Mouse (Mus musculus): Measurements from ENCODE around the gene Serpind1.

Serpind1 gene

GRCm38 (mm10) chr16:17331116-17331515, at the start of gene Serpind1:
Serpind1 (plus strand) TSS chr16:17331371.
- in situ Hi-C loops (cut with MboI; ENCODE audit: unreplicated experiment in 2 of 2) = no loop called here

DNA sequence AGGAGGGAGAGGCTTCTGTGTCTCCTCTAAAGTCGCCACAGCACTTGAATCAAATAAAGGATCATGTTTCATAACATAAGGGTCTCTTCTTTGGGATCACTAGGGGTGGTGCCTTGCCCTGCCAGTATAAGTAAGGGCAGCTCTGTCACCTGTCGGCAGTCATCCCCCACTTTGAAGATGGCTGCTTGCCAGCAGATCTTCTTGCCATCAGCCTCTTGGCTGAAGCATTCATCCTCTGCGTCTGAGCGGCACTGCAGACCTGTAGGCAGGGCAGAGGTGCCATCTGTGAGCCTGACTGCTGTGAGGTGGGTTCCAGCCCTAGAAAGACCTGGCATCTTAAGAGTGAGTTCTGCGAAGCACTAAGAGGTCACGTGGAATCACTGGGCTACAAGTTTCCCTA, 48.0 kb upstream of the Serpind1 start:
- in situ Hi-C loops (cut with MboI; ENCODE audit: unreplicated experiment in 2 of 2) = loop anchor here (5.0 to 25.0 kb wide), 2 partner anchors 151 to 971 kb away; partner anchors contain the start of genes Sdf2l1 (in 2 of the 2) and Yars2 (in 1 of the 2)

DNA sequence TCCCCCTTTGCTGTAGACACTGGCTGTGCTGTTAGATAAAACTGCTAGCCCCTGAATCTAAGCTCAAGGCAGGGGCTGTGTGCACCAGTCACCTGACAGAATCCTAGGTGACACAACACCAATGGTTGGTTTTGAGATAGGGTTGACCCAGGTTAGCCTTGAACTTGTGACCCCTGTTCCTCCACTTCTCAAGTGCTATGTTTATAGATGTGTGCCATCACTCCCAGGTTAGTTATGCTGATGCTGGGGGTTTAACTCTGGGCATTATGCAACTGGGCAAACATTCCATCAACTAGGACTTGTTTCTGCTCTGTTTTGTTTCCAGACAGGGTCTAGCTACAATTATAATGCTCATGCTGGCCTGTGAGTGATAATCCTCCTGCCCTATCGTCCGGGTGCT, 44.1 kb upstream of the Serpind1 start:
- in situ Hi-C loops (cut with MboI; ENCODE audit: unreplicated experiment in 2 of 2) = loop anchor here in 1 of 2 experiments (25.0 kb wide), 1 partner anchor 975 kb away; the partner anchor contains the start of gene Yars2

DNA sequence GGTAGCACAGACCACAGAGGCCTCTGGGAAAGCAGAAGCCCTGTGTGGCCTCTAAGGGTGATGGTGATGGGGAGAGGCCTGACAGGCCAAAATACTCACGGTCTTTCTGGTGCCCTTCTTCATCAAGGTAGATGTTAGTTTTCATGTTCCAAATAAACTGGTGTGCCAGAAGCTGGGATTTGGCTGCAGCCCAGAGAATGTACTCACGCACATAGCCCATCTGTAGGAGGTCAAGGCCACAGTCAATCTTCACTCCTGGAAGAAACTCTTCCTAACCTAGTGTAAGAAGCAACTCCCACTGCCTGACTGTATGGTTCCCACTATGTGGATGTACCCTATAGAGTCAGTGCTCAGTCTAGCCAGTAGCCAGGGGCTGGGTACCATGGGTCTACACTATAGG, 40.2 kb upstream of the Serpind1 start:
- in situ Hi-C loops (cut with MboI; ENCODE audit: unreplicated experiment in 2 of 2) = loop anchor here in 1 of 2 experiments (25.0 kb wide), 1 partner anchor 979 kb away; the partner anchor contains the start of gene Yars2

DNA sequence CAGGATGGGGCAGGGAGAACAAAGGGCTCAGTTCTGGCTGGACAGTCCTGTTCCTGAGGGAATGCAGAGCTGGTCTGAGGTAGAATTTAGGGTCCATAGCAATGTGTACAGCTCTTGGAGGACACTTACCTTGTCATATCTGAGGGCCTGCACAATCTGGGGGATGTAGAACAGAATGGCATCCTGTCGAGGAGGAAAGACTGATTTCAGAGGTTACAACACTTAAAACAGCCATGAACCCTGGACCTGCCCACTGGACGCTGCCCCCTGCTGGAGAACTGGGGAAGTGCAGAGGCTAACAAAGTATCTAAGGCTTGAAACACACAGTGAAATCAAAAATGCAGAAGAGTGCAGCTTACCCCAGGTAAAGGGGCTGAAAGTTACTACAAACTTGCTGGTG, 38.4 kb upstream of the Serpind1 start:
- in situ Hi-C loops (cut with MboI; ENCODE audit: unreplicated experiment in 2 of 2) = loop anchor here in 1 of 2 experiments (25.0 kb wide), 1 partner anchor 980 kb away; the partner anchor contains the start of gene Yars2

- in situ Hi-C loops (cut with MboI; ENCODE audit: unreplicated experiment in 2 of 2) = no loop called here
Measured at GRCm38 (mm10) chr16:17300818-17301217, 30.4 kb upstream of the Serpind1 start.

- in situ Hi-C loops (cut with MboI; ENCODE audit: unreplicated experiment in 2 of 2) = no loop called here
Measured at GRCm38 (mm10) chr16:17303521-17304245, 27.5 kb upstream of the Serpind1 start.

DNA sequence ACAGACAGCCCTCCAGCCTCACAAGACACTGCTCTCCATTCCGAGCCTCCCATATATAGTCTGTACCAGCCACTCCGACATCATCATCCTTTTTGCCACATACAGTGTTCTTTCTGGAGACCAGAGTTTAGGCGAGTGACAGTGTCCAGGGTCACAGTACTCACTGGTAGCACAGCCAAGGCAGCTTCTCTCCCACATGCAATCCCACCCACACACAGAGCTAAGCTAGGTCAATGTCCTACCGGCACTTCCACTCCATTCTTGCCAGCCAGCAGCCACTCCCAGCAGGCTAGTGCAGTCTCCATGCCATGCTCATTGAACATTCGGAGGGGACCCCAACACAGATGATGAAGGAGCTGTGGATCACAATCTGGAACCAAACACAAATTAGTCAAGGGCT, 23.7 kb upstream of the Serpind1 start:
- in situ Hi-C loops (cut with MboI; ENCODE audit: unreplicated experiment in 2 of 2) = no loop called here

DNA sequence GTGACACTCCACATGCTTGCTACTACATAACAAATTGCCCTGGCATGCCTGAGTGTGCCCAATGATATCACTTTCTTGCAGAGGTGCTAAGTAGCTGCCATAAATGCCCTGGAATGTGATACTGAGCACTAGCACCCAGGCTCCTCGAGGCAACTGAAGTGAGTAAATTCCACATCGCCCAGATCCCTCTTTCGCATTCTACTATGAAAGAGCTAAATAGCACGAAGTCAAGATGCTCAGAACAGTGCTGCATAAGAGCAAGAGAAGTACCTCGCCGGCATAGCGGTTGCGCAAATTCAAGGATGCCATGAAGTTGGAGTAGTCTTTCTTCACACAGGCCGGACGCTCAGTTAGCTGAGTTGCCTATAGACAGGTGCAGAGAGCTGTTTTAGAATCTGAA, 22.1 kb upstream of the Serpind1 start:
- in situ Hi-C loops (cut with MboI; ENCODE audit: unreplicated experiment in 2 of 2) = no loop called here

DNA sequence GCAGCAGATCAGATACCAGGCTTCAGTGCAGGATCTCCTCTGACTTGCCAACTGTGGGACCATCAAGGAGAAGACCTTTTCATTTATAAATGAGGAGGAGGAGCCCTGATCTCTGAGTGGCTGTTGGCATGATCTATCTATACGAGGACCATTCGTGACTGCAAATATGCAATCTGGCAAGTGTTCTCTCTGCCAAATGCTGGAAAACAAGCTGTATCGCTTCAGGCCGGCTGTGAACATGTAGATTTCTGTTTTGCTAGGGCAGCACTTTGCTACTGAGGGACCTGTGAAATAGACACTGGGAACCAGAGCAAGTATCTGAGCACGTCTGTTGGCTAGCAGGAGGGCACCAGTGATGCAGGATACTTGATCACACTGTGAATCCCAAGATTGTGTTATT, 18.6 kb upstream of the Serpind1 start:
- in situ Hi-C loops (cut with MboI; ENCODE audit: unreplicated experiment in 2 of 2) = no loop called here

- in situ Hi-C loops (cut with MboI; ENCODE audit: unreplicated experiment in 2 of 2) = no loop called here
Measured at GRCm38 (mm10) chr16:17316554-17316953, 14.6 kb upstream of the Serpind1 start.

GRCm38 (mm10) chr16:17321481-17321880, 9.7 kb upstream of the Serpind1 start:
- in situ Hi-C loops (cut with MboI; ENCODE audit: unreplicated experiment in 2 of 2) = no loop called here

DNA sequence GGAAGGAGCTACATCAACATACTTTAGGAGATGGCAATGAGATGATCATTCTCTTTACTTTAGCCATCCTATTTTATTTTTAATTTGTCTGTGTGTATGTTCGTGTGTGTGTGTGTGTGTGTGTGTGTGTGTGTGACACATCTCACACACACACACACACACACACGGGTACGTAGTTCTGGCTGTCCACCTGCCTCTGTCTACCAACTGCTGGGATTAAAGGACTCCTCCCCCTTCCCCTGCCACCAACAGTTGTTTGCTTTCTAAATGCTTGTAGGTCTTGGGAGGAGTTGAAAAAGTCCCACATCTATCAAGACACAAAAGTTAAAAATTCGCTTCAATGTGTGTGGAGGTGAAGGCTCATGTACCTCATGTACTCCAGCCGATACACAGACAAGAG, 6.4 kb upstream of the Serpind1 start:
- in situ Hi-C loops (cut with MboI; ENCODE audit: unreplicated experiment in 2 of 2) = no loop called here

- in situ Hi-C loops (cut with MboI; ENCODE audit: unreplicated experiment in 2 of 2) = no loop called here
Measured at GRCm38 (mm10) chr16:17326064-17326463, 5.1 kb upstream of the Serpind1 start.

DNA sequence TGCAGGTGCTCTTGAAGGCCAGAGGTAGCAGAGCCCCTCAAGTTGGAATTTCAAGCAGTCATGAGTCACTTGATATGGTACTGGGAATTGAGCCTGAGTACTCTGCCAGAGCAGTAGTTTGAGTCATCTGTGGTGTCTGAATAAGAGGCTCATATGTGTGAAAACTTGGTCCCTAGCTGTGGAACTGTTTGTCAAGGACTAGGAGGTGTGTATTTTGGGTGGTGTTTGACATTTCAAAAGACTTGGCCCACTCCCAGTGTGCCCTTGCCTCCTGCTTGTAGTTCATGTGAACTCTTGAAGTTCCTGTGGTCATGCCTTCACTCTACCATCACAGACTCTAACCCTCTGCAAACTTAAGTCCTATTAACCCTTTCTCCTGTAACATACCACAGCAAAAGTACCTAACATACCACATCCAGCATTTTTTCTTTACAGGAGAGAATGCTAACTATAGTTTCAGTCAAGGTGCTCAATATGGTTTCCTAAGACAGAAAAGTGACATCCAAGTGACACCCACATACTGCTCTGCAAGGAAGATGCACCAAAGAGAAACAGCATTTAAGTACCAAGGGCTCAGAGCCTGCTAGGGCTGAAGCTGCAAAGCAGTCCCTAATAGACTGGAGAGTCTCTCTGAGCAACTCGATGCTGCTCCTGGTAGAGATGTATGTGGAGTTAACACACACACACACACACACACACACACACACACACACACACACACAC, 1.2 kb upstream of the Serpind1 start:
- in situ Hi-C loops (cut with MboI; ENCODE audit: unreplicated experiment in 2 of 2) = no loop called here

DNA sequence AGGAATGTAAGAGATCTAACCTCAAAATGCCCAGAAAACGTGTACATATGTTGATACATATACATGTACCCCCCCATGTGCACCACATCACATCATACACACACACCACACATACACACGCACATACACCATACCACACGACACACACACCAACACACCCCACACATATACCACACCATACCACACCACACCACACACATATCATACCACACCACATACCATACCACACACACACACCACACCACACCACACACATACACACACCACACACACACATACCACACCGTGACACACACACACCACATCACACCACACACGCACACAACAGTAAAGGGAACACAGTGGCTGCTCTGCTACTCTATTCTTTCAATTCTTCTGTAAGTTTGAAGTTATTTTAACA, 684 bp downstream of the Serpind1 start:
- in situ Hi-C loops (cut with MboI; ENCODE audit: unreplicated experiment in 2 of 2) = no loop called here

DNA sequence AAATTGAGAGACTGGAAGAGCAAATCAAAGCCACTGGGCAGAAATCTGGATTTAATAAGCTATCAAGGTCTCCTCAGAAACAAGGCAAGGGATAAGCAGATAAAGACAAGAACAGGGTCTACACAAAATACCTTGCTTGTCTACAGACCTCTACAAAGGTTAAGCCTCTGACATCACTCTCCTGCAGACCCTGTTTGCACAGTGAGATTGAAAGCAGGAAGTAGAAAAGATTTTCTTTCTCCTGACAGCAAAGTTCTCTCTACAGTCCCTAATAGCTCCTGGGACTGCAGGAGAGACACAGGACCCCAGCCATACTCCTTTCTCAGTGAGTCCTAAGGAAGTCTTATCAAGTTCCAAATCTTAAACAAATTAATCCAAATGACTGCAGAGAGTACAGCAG, 3.4 kb downstream of the Serpind1 start:
- in situ Hi-C loops (cut with MboI; ENCODE audit: unreplicated experiment in 2 of 2) = no loop called here

DNA sequence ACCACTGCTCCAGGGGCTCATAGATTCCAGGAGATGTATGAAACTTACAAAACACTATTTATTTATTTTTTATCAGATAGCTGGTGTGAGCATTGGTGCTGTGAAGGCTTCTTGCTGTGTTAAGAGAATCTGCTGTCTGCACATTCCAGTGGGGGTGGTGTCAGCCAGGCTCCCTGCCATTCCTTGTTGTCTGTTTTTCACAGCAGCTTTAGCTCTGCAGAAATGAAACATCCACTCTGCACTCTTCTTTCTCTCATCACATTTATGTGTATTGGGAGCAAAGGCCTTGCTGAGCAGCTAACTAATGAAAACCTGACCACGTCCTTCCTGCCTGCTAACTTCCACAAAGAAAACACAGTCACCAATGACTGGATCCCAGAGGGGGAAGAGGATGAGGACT, 4.9 kb downstream of the Serpind1 start:
- in situ Hi-C loops (cut with MboI; ENCODE audit: unreplicated experiment in 2 of 2) = no loop called here

- in situ Hi-C loops (cut with MboI; ENCODE audit: unreplicated experiment in 2 of 2) = no loop called here
Measured at GRCm38 (mm10) chr16:17339701-17340100, 8.5 kb downstream of the Serpind1 start.

DNA sequence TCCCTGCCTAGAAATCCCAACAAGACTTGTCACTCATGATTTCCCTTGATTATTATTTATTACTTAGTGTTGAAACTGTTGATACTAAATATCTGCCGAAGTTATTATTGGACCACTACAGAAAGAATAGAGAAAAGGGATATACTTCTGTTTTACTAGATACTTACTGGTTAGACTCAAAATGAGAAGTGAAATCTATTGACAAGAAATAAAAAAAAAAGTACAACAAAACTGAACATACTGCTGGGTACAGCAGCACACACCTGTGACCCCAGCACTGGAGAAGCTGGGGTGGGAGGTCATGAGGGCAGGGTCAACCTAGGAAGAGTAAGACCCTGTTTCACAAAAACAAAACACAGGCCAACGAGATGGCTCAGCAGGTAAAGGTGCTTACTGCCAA, 9.5 kb downstream of the Serpind1 start:
- in situ Hi-C loops (cut with MboI; ENCODE audit: unreplicated experiment in 2 of 2) = no loop called here

DNA sequence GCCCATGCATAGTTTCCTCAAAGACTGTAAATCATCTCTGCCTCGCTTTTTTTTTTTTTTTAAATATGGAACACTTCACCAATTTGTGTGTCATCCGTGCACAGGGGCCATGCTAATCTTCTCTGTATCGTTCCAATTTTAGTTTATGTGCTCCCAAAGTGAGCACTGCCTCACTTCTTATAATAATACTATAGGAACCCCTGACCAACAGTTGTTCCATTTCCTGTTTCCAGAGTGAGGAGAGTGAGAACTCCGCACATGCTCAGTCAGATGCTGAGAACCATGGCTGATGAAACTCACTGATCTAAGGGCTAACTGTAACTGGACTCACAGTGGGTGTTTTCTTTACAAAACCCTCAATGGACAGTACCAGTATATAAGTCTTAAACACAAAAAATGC, 10.7 kb downstream of the Serpind1 start:
- in situ Hi-C loops (cut with MboI; ENCODE audit: unreplicated experiment in 2 of 2) = no loop called here
